Mouse (Mus musculus): ENCODE results near the gene Lrrc43. TPM values are rescaled to one million over a fixed set of nuclear protein-coding genes. Genes with fewer than 3 reads are reported as not detected.

Lrrc43 gene
- not detected in 2 replicates for polyA plus RNA-seq (2012; rRNA removed; ENCODE audit: low replicate concordance)

GRCm38 (mm10) chr5:123489112-123489785 is at the start of gene Lrrc43, which contains the start of gene Il31:
TSS of gene Lrrc43 (plus strand) at chr5:123489305.
TSS of gene Il31 (minus strand) at chr5:123489489.

GRCm38 (mm10) chr5:123510160-123510559 is 21.1 kb downstream of the Lrrc43 start, which contains the start of gene B3gnt4:
TSS of gene B3gnt4 (plus strand) at chr5:123510460.

GRCm38 (mm10) chr5:123523692-123524392 is 34.7 kb downstream of the Lrrc43 start, which contains the start of gene Diablo:
TSS of gene Diablo (minus strand) at chr5:123524176.

GRCm38 (mm10) chr5:123525281-123525680 is 36.2 kb downstream of the Lrrc43 start, which contains the start of gene Gm49027:
TSS of gene Gm49027 (minus strand) at chr5:123525488.

Other genes starting within 250 kb of the Lrrc43 start
- gene Wdr66, start 237.2 kb upstream of the Lrrc43 start, polyA plus RNA-seq (2012; rRNA removed; ENCODE audit: low replicate concordance), result 0.11 and 0.47 TPM in 2 replicates
- 2.7 and 4.1 TPM in 2 replicates for gene Bcl7a, start 145.5 kb upstream of the Lrrc43 start, polyA plus RNA-seq (2012; rRNA removed; ENCODE audit: low replicate concordance)
- 26.7 and 41.6 TPM in 2 replicates for gene Mlxip, start 94.5 kb upstream of the Lrrc43 start, polyA plus RNA-seq (2012; rRNA removed; ENCODE audit: low replicate concordance)
- gene Il31, start 184 bp downstream of the Lrrc43 start, polyA plus RNA-seq (2012; rRNA removed; ENCODE audit: low replicate concordance), result not detected in 2 replicates
- gene B3gnt4, start 21.2 kb downstream of the Lrrc43 start, polyA plus RNA-seq (2012; rRNA removed; ENCODE audit: low replicate concordance), result 0.11 TPM in 1 of 2 replicates, not detected in the other
- gene Diablo, start 34.9 kb downstream of the Lrrc43 start, polyA plus RNA-seq (2012; rRNA removed; ENCODE audit: low replicate concordance), result 24.6 and 32.2 TPM in 2 replicates
- gene Gm49027, start 36.2 kb downstream of the Lrrc43 start, polyA plus RNA-seq (2012; rRNA removed; ENCODE audit: low replicate concordance), result 10.8 and 11.8 TPM in 2 replicates
- 4.5 and 6.2 TPM in 2 replicates for gene Vps33a, start 83.7 kb downstream of the Lrrc43 start, polyA plus RNA-seq (2012; rRNA removed; ENCODE audit: low replicate concordance)
- gene Clip1, start 195.3 kb downstream of the Lrrc43 start, polyA plus RNA-seq (2012; rRNA removed; ENCODE audit: low replicate concordance), result 6.8 and 8.5 TPM in 2 replicates
- 16.9 and 18.8 TPM in 2 replicates for gene Zcchc8, start 231.8 kb downstream of the Lrrc43 start, polyA plus RNA-seq (2012; rRNA removed; ENCODE audit: low replicate concordance)